Mouse (Mus musculus): ENCODE results near the gene Mlc1.

The Mlc1 gene

GRCm38 (mm10) chr15:88942783-88943182, 36.0 kb downstream of the Mlc1 start:
- in situ Hi-C loops (cut with MboI; ENCODE audit: unreplicated experiment in 2 of 2), result no loop called here

DNA sequence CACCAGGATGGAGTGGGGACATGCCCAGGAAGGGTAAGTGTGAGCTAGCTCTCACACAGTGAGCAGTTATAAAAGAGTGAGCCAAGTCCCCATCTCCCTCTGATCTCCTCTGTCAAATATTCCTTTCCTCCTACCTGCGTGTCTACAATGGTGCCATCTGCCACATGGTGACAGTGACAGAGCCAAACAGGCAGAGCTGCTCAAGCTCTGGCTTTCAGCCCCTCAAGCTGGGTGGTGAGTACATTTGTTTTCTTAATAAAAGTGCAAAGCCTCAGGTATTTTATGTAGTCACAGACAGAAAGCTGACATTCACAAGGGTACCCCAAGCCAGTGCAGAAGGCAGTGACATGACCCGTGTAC, 41.5 kb downstream of the Mlc1 start:
- in situ Hi-C loops (cut with MboI; ENCODE audit: unreplicated experiment in 2 of 2), result no loop called here

DNA sequence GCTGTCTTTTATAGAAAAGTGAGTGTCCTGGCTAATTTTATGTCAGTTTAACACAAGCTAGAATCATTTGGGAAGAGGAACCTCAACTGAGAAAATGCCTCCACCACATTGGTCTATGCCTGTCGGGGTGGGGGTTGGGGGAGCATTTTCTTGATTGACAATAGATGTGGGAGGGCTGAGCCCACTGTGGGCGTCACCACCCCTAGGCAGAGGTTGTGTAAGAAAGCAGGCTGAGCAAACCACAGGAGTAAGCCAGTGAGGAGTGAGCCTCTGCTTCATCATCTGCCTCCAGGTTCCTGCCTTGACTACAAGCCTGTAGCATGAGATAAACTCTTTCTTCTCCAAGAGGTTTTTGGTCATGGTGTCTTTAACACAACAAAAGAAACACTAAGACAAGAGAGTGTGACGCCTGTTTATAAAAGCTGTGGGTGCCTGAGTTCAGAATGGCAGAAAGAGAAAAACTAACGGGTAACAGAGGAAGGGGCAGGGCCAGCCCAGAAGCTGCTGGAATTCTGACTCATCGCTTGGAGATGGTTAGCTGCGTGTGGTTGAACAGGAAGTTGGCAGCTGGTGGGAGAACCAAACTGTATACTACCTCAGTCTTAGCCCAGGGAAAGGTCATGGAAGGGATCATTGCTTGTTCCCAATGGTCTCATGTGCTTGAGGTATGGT, 42.1 kb downstream of the Mlc1 start:
- in situ Hi-C loops (cut with MboI; ENCODE audit: unreplicated experiment in 2 of 2), result no loop called here

DNA sequence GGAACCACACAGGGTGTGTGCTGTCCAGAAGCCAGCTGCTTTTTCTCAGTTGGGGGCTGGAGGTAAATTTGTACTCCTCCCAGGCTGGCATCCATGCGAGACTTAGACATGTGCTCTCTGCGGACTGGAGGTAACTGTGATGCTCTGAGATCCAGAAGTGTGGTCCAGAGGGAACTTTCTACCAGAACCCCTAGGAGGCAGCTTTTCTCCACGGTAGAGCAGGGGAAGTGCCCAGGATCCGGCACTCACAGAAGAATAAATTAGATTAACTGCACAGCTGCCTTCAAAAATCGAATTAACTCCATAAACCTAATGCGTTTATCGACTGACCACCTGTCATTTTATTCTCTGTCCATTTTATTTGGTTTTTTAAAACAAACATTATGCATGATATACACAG, 44.7 kb downstream of the Mlc1 start:
- in situ Hi-C loops (cut with MboI; ENCODE audit: unreplicated experiment in 2 of 2), result no loop called here

DNA sequence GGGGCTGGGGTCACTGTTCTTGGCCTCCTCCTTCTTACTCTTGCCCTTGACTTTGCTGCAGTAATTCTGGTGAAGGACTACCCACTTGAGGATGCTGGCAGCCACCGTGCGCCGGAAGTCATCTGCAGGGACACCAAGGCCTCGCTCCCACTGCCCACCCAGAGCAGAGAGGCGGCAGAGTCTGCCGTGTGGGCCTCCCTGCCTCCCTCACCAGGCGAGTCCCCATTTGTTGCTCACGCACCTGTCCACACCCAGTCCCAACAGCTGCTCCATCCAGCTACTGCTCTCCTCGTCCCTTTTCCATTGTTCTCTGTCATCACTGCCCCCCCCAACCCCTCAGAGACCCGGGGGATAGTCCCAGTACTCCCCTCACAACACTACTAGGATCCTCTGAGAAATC, 46.1 kb downstream of the Mlc1 start:
- in situ Hi-C loops (cut with MboI; ENCODE audit: unreplicated experiment in 2 of 2), result no loop called here

- in situ Hi-C loops (cut with MboI; ENCODE audit: unreplicated experiment in 2 of 2), result loop anchor here (5.0 kb wide), 3 partner anchors 40 to 95 kb away; no protein-coding TSS in a partner anchor
Measured at GRCm38 (mm10) chr15:88921992-88922310, 56.9 kb downstream of the Mlc1 start.

- in situ Hi-C loops (cut with MboI; ENCODE audit: unreplicated experiment in 2 of 2), result loop anchor here (5.0 kb wide), 3 partner anchors 39 to 94 kb away; no protein-coding TSS in a partner anchor
Measured at GRCm38 (mm10) chr15:88921131-88921991, 57.4 kb downstream of the Mlc1 start.

DNA sequence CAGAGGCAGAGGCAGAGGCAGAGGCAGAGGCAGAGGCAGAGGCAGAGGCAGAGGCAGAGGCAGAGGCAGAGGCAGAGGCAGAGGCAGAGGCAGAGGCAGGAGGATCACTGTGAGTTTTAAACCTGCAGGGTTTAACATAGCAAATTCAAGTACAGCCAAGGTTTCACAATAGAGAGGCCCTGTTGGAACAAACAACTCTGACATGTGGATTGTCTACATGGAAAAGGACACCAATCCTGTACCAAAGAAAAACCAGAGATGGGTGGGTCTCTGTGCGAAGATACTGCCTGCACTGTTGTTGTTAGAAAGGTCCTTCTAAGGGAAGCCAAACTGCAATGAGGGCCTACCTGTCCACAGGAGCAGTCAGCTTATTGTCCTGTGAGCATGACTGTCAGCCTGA, 58.7 kb downstream of the Mlc1 start:
- in situ Hi-C loops (cut with MboI; ENCODE audit: unreplicated experiment in 2 of 2), result loop anchor here (5.0 kb wide), 3 partner anchors 38 to 93 kb away; no protein-coding TSS in a partner anchor

- in situ Hi-C loops (cut with MboI; ENCODE audit: unreplicated experiment in 2 of 2), result no loop called here
Measured at GRCm38 (mm10) chr15:88919328-88919727, 59.5 kb downstream of the Mlc1 start.

- in situ Hi-C loops (cut with MboI; ENCODE audit: unreplicated experiment in 2 of 2), result no loop called here
Measured at GRCm38 (mm10) chr15:88917126-88917525, 61.7 kb downstream of the Mlc1 start.

GRCm38 (mm10) chr15:88916366-88916765, 62.4 kb downstream of the Mlc1 start:
- in situ Hi-C loops (cut with MboI; ENCODE audit: unreplicated experiment in 2 of 2), result no loop called here

DNA sequence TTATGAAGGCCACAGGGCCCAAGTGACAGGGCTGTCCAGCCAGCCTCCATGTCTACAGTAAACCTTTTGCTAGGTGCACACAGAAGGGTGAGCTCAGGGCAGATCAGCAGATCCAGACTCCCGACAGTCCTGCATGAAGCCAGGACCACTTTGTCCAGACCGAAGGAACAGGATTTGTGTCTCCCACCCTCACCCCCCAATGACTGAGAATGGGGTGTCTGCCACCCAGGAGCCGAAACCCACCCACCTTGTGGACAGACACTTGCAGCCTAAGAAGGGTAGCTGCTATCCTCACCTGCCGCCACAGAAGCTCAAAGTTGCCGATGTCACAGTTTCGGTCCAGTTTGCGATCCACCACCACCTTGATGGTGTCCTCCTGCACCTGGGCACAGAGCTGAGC, 63.8 kb downstream of the Mlc1 start:
- in situ Hi-C loops (cut with MboI; ENCODE audit: unreplicated experiment in 2 of 2), result no loop called here

GRCm38 (mm10) chr15:88906347-88906746, 72.5 kb downstream of the Mlc1 start:
- in situ Hi-C loops (cut with MboI; ENCODE audit: unreplicated experiment in 2 of 2), result no loop called here
